Mouse (Mus musculus): ENCODE data around the gene Dppa5a. TPM values are rescaled to one million over a fixed set of nuclear protein-coding genes. Genes with fewer than 3 reads are reported as not detected.
"Not testable (repeated sequence)": the region's sequence is repeated elsewhere in the genome, so short reads cannot be mapped to it uniquely, and the experiment has no call there.

Gene Dppa5a
- polyA plus RNA-seq, 1 experiment from 2014 or later: 1.6 TPM

DNA sequence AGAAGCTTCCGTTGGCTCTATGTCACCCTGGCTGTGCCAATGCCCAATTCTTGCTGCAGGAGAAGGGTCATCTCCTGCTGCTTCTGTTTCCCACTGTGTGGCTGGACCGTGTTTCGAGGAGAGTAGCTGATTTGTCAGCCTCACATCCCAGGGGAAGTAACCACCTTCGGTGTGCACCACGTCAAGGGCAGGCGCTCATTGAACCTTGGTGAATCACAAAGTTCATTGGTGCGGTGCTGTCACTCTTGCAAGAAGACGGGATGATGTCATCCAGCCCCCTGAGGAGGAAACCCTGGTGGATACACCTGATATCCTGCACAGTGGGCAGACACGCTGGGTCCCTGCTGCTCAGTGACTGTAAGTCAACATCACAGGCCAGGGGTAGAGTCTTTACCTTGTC lies 24.9 kb downstream of the Dppa5a start:
- H3K9ac ChIP-seq (replicated peaks); H3K27ac ChIP-seq (replicated peaks); H3K27me3 ChIP-seq; H3K4me3 ChIP-seq; H3K36me3 ChIP-seq; H3K4me1 ChIP-seq; H3K4me2 ChIP-seq (replicated peaks); H3K9me3 ChIP-seq; ATAC-seq (replicated peaks): not testable (repeated sequence)
- WGBS: 86% methylated on average over 9 of the region's 9 CpGs

DNA sequence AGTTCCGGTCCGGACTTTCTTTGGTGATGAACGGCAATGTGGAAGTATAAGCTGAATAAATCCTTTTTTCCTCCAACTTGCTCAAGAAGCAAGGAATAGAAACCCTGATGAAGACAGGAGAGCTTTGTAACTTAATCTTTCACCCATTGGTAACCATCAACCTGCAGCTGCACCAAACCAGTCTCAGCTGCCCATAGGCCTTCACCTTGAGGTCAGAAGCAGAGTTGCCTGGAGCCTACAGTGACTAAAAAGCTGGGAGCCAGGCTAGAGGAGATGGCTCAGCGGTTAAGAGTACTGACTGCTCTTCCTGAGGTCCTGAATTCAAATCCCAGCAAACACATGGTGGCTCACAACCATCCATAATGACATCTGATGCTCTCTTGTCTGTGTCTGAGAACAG lies 25.5 kb downstream of the Dppa5a start:
- not testable (repeated sequence) for H3K4me1 ChIP-seq; H3K36me3 ChIP-seq; H3K4me3 ChIP-seq; H3K4me2 ChIP-seq (replicated peaks); ATAC-seq (replicated peaks); H3K9ac ChIP-seq (replicated peaks); H3K27me3 ChIP-seq; H3K9me3 ChIP-seq; H3K27ac ChIP-seq (replicated peaks)
- 90% methylated on average over 4 of the region's 4 CpGs for WGBS

DNA sequence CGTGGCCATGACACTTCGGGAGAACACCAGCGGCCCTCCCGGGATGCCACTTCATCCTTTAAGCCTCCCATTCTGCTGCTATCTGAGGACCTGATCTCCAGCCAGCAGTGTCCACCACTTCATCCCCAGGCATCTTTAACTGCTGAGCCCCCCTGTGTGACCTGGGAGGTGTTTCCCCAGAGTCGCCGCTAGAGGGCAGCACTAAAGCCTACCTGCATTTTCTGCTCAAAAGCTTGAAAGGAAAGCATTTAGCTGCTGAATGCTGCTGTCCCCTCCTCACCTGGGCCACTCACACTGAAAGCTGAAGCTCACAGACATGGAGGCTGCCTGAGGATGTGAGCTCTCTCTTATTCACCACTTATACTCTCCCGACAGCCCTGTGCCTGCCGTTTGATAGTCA lies 27.7 kb downstream of the Dppa5a start:
- not testable (repeated sequence) for H3K4me2 ChIP-seq (replicated peaks); H3K27me3 ChIP-seq; H3K9me3 ChIP-seq; H3K4me1 ChIP-seq; H3K9ac ChIP-seq (replicated peaks); H3K4me3 ChIP-seq; H3K36me3 ChIP-seq; H3K27ac ChIP-seq (replicated peaks)
- 11% methylated on average over 8 of the region's 8 CpGs for WGBS
- 0 out of 2 replicates have a peak, but pooled peaks have one; percentile 29 for ATAC-seq (replicated peaks)

DNA sequence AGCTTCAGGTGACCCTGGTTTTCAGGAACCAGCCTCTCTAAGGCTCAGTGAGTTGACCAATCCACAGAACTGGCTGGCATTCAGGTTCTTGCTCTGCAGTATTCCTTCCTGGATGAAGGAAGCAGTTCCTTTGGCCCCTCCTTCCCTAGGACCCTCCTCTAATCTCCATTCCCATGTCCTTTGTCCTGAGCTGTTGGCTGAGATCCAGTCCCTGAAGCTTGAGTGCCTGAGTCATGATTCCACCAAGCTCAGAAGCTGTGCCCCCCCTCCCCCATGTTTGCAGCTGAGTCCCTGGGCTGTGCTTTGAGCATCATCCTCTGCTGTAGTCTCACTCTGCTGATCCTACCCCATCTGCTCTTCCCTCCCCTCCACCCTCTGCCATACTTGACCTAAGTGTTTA lies 30.9 kb downstream of the Dppa5a start:
- H3K9ac ChIP-seq (replicated peaks); ATAC-seq (replicated peaks); H3K4me1 ChIP-seq; H3K36me3 ChIP-seq; H3K9me3 ChIP-seq; H3K4me2 ChIP-seq (replicated peaks); H3K27me3 ChIP-seq; H3K4me3 ChIP-seq; H3K27ac ChIP-seq (replicated peaks): not testable (repeated sequence)

DNA sequence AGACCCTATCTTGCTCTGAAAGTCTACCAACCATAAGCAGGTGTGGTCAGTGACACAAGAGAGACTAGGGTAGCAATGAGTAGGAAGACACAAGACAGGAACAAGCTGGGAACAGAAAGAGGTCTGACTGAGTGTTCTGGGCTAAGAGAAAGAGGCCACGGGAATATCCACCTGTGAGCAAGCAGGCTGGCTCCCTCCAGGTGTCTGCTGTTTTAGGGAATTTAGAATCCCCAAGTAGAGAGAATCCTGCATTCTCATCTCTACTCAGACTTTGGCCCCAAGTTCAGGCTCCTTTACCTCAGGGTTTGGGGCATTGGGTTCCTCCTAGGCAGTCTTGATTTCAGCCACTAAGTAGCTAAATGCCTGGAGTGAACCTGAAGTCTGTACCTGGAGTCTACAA lies 40.7 kb downstream of the Dppa5a start, which contains the start of gene Omt2b:
Gene Omt2b, plus strand, starts transcription at position 301 of the 400 bp plus-strand sequence.
- not testable (repeated sequence) for H3K36me3 ChIP-seq; ATAC-seq (replicated peaks); H3K4me1 ChIP-seq; H3K27me3 ChIP-seq; H3K4me3 ChIP-seq; H3K27ac ChIP-seq (replicated peaks); H3K4me2 ChIP-seq (replicated peaks); H3K9me3 ChIP-seq; H3K9ac ChIP-seq (replicated peaks)
- 92% methylated on average over 1 of the region's 1 CpGs for WGBS

DNA sequence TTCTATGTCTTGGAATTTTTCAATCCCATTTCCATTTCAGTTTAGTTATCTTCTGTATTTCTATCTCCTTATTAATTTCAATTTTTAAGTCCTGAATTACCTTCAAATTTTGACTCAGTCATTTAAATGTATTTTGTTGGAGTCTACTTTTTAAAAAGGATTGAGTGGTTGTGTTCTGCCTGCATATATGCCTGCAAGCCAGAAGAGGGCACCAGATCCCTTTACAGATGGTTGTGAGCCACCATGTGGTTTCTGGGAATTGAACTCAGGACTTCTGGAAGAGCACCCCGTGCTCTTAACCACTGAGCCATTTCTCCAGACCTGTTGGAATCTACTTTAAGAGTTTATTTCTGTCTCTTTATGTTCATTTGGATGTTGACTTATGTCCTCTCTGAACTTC lies 48.5 kb downstream of the Dppa5a start:
- H3K27me3 ChIP-seq: no peaks in the 10 kb centered on the region
- no peak overlapping the region for H3K27ac ChIP-seq (replicated peaks)
- no peak overlapping the region for H3K9ac ChIP-seq (replicated peaks)
- ATAC-seq (replicated peaks): no peak
- H3K4me2 ChIP-seq (replicated peaks): no peak overlapping the region
- H3K36me3 ChIP-seq: no peaks in the 10 kb centered on the region
- H3K4me3 ChIP-seq: no peak overlapping the region
- H3K4me1 ChIP-seq: no peaks in the 10 kb centered on the region
- no peaks in the 10 kb centered on the region for H3K9me3 ChIP-seq
- 34% methylated on average over 1 of the region's 1 CpGs for WGBS

Other genes starting within 250 kb of the Dppa5a start
- gene Gsta4, start 185.4 kb downstream of the Dppa5a start, polyA plus RNA-seq (2015; fragmentation: Nextera tagmentation; extraction: Ambion mirVana): 16.0 and 16.8 TPM in 2 replicates
- gene Gsta1, start 137.5 kb downstream of the Dppa5a start, polyA plus RNA-seq (2015; fragmentation: Nextera tagmentation; extraction: Ambion mirVana): not detected in 2 replicates
- not detected in 2 replicates for gene Gm3776, start 111.0 kb downstream of the Dppa5a start, polyA plus RNA-seq (2015; fragmentation: Nextera tagmentation; extraction: Ambion mirVana)
- gene Gm10639, start 78.3 kb downstream of the Dppa5a start, polyA plus RNA-seq (2015; fragmentation: Nextera tagmentation; extraction: Ambion mirVana): not detected in 2 replicates
- not detected in 2 replicates for gene Omt2a, start 53.4 kb downstream of the Dppa5a start, polyA plus RNA-seq (2015; fragmentation: Nextera tagmentation; extraction: Ambion mirVana)
- gene Omt2b, start 40.6 kb downstream of the Dppa5a start, polyA plus RNA-seq (2015; fragmentation: Nextera tagmentation; extraction: Ambion mirVana): not detected in 2 replicates
- gene Gsta2, start 12.4 kb downstream of the Dppa5a start, polyA plus RNA-seq (2015; fragmentation: Nextera tagmentation; extraction: Ambion mirVana): not detected in 2 replicates
- 4.1 and 5.1 TPM in 2 replicates for gene Ooep, start 10.5 kb upstream of the Dppa5a start, polyA plus RNA-seq (2015; fragmentation: Nextera tagmentation; extraction: Ambion mirVana)
- 0.08 and 0.10 TPM in 2 replicates for gene Ddx43, start 27.6 kb upstream of the Dppa5a start, polyA plus RNA-seq (2015; fragmentation: Nextera tagmentation; extraction: Ambion mirVana)
- 0.50 TPM in 2 replicates for gene Cgas, start 75.1 kb upstream of the Dppa5a start, polyA plus RNA-seq (2015; fragmentation: Nextera tagmentation; extraction: Ambion mirVana)
- 26.6 and 31.2 TPM in 2 replicates for gene Mto1, start 80.0 kb upstream of the Dppa5a start, polyA plus RNA-seq (2015; fragmentation: Nextera tagmentation; extraction: Ambion mirVana)
- 0.76 and 1.7 TPM in 2 replicates for gene Gm17324, start 80.6 kb upstream of the Dppa5a start, polyA plus RNA-seq (2015; fragmentation: Nextera tagmentation; extraction: Ambion mirVana)
- gene Eef1a1, start 121.0 kb upstream of the Dppa5a start, polyA plus RNA-seq (2015; fragmentation: Nextera tagmentation; extraction: Ambion mirVana): 3,810 and 3,862 TPM in 2 replicates
- 15.9 and 18.0 TPM in 2 replicates for gene Slc17a5, start 219.9 kb upstream of the Dppa5a start, polyA plus RNA-seq (2015; fragmentation: Nextera tagmentation; extraction: Ambion mirVana)
- gene Cd109, start 247.4 kb upstream of the Dppa5a start, polyA plus RNA-seq (2015; fragmentation: Nextera tagmentation; extraction: Ambion mirVana): 1.1 and 1.5 TPM in 2 replicates

All from forebrain, embryonic 15.5 days (tissue).